Mouse (Mus musculus) adrenal gland (tissue): ENCODE data around the gene Tbc1d23.

ENCODE experiments used
- intact Hi-C: fragments of 180-260 bp; cut with DNase I; formaldehyde crosslinking; loops from one replicate; pipeline ENCODE4 v1.15.1; 2025

The Tbc1d23 gene

DNA sequence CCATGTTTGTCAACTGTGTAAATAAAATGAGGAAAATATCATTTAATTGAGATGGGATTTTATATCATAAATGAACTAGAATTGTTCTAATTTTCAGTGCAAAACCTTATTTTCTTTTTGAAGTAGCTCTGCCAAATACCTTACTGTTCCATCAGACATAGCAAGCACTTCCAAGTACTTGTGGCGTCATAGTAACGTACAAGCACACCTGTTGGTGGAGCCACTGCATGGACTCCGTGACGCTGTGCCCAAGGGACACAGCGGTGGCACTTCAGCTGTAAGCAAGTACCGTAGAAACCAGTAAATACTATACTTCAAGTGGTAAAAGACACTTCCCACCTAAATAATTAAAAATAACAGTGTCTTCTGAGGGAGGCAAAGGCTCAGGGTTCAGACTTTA, 10.9 kb downstream of the Tbc1d23 start:
- intact Hi-C loops: no loop called here

DNA sequence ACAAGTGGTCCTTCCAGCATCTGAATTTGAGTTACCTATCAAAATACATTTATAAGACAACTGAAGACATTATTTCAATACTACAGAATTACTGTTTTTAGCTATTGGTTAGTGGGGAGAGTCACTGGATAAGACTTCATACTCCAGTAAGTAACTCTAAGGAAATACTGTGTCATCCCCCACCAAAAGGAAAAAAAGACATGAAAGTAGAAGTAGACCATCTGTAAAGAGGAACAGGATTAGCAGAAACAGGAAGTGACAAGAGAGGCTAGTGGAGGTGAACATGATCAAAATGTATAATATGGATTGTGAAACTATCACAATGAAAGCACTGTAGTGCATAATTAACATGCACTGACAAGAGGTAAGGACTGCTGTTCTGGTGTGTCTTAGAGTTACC, 15.3 kb downstream of the Tbc1d23 start:
- intact Hi-C loops: no loop called here

DNA sequence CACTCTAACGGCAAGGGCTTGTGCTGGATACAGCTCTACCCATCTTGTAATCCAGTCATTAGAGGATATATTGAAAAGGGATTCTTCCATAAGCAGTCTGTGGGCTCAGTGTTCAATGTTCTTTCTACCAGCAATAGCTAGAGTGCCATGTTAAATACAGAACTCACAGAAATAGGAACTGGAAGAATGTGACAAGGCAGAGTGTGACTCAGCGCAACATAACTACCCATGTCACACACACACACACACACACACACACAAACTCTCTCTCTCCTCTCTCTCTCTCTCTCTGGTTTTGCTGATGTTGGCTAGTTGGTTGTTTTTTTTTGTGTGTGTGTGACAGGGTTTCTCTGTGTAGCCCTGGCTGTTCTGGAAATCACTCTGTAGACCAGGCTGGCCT, 20.3 kb downstream of the Tbc1d23 start:
- intact Hi-C loops: no loop called here

GRCm38 (mm10) chr16:57208342-57208741, 23.0 kb downstream of the Tbc1d23 start:
- intact Hi-C loops: no loop called here

GRCm38 (mm10) chr16:57197281-57197680, 34.0 kb downstream of the Tbc1d23 start:
- intact Hi-C loops: no loop called here

GRCm38 (mm10) chr16:57196590-57196989, 34.7 kb downstream of the Tbc1d23 start:
- intact Hi-C loops: no loop called here

DNA sequence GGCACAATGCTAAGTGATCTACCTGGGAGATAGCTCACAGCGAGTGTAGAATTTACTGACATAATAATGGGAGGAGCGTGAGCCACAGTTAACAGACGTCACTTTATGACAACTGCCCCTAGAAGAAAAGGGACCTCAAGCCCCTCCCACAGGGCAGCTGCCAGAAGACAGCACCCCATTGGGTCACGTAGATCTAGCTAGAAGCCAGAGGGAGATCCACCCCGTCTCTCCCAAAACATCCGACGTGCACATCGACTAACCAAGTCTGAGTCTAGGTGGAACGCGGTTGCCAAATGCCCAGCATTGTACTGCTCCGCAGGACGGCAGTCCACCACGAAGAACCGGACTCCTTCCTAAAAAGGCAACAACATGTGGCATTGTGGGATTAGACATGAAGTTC, 40.1 kb downstream of the Tbc1d23 start:
- intact Hi-C loops: no loop called here

DNA sequence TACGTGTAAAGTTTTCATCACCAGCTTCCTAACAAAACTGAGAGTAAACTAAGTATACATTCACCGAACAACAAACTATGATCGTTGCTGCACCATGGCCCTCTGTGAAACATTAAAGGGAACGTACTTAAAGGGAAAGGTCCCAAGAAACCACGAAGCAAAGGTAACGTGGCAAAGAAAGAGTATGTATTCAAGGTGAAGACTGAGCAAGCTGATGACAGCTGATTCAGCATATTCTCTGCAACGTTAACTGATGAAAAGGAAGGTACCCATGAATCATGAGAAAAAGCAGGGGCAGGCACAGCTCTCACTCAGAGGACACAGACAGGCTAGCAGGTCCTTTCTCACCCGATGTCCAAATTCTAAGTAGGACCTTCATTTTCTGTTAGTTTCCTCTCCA, 40.9 kb downstream of the Tbc1d23 start:
- intact Hi-C loops: no loop called here

GRCm38 (mm10) chr16:57189493-57189892, 41.8 kb downstream of the Tbc1d23 start:
- intact Hi-C loops: no loop called here

GRCm38 (mm10) chr16:57186618-57187017, 44.7 kb downstream of the Tbc1d23 start:
- intact Hi-C loops: no loop called here

DNA sequence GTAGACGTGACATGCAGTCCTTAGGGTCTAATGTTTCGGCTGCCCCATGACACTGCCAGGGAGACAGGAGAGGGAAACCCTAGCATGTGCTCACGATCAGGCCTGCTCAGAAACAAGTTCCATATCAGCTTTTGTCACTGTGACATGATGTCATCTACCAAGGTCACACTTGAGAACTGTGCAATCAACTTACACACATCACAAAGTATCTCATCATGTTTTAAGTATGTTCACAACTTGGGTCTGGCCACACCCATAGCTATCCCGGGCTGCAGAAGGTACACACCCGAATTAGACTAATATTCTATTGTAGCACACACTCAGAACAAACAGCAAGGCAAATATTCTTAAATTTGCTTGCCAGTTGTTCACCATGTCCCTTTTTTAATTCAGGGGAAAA, 49.3 kb downstream of the Tbc1d23 start:
- intact Hi-C loops: no loop called here

DNA sequence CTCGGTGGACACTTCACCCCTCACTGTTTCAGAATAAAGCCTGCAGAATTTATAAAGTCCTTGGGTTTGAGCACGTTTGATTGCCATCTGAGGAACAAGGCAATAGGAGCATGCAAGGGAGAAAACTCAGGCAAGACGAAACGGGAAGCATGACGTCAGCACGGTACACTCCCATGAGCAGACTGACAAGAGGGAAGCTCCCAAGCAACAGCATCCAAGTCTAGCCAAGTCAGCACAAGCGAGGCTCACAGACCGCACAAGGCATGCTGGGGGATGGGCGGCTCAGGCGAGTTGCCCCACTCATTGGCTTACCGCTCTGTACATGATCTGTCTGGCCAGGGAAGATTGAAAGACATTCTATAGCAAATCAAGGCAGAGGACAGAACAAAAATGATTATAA, 50.1 kb downstream of the Tbc1d23 start:
- intact Hi-C loops: no loop called here

DNA sequence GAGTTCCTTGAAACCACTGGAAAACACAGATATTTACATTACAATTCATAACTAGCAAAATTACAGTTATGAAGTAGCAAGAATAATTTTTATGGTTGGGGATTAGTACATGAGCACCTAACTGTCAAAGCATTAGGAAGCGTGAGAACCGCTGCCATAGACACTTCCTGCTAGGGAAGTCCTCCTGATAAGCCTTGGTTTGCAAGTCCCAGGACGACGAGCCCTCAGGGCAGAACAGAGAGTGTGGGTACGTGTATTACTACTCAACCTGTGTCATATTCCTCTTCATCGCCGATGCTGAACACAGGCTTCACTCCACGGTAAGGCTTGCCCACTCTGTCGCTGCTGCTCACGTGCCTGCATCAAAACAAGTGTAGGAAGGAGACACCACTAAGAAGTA, 53.6 kb downstream of the Tbc1d23 start:
- intact Hi-C loops: loop anchor here (10.0 kb wide), 2 partner anchors 403 to 463 kb away; partner anchors contain the start of gene Tfg

DNA sequence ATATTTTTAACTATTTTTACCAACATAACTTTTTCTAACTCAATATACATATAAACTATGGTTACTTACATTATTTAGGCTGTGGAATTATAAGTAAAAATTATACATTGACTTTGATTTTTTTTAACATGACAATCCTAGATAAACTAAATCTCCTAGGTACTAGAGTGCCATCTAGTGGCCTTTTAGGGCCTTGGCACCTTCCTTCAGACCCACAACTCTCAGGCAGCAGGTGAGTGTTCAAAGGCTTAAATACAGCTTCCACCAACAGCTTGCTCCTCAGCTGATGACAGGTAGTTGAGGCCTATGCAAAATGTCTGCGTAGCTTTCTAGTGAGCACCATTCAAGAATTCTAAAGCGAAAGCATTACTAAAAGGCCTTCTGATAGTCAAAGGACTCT, 54.0 kb downstream of the Tbc1d23 start:
- intact Hi-C loops: loop anchor here (10.0 kb wide), 2 partner anchors 402 to 462 kb away; partner anchors contain the start of gene Tfg

DNA sequence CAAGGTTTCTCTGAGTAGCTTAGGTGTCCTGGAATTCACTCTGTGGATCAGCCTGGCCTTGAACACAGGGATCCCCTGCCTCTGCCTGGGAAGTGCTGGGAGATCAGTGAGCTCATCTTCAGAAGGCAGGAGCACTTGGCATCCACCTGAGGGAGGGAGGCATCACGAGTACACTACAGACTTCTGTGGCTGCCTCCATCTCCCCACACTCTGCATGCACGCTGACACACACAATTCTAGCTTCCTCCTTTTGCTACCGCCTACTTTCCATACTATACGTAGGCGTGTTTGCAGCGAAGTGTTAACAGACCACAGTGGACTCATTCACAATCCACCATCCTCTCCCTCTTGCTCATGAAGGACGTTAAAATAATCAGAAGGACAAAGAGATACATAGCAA, 55.0 kb downstream of the Tbc1d23 start:
- intact Hi-C loops: loop anchor here (10.0 kb wide), 2 partner anchors 401 to 461 kb away; partner anchors contain the start of gene Tfg

DNA sequence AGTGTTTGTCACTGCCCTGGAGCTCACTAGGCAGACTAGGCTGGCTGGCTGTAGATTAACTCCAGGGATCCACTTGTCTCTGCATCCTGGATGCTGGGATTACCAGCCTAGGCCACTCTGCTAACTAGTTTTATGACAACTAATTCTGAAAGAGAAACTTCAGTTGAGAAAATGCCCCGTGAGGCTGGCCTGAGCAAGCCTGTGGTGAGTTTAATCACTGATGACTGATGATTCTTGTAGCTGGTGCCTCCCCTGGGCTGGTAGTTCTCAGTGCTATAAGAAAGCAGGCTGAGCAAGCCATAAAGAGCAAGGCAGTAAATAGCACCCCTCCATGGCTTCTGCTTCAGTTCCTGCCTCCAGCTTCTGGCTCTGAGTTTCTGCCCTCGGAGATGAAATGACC, 55.6 kb downstream of the Tbc1d23 start:
- intact Hi-C loops: loop anchor here (10.0 kb wide), 2 partner anchors 401 to 461 kb away; partner anchors contain the start of gene Tfg

- intact Hi-C loops: loop anchor here (10.0 kb wide), 2 partner anchors 400 to 460 kb away; partner anchors contain the start of gene Tfg
Observed at GRCm38 (mm10) chr16:57174480-57174879, 56.8 kb downstream of the Tbc1d23 start.

DNA sequence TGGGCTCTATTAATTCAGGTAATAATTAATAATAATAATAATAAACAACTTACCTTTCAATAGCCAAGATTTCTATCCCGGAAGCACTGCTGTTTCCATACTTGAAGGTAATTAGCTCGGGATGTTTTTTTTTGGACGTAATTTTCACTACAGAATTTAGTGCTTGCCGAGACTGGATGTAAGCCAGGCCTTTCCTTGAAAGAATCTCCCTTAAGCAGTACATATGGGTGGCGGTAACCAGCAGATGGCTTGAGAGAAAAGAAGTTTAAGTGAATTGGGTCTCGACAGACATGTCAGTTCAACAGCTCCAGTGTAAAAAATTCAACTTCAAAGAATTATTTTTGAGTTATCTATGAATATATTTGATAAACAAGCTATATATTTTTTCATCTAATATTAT, 59.7 kb downstream of the Tbc1d23 start:
- intact Hi-C loops: loop anchor here (10.0 kb wide), 2 partner anchors 397 to 457 kb away; partner anchors contain the start of gene Tfg

DNA sequence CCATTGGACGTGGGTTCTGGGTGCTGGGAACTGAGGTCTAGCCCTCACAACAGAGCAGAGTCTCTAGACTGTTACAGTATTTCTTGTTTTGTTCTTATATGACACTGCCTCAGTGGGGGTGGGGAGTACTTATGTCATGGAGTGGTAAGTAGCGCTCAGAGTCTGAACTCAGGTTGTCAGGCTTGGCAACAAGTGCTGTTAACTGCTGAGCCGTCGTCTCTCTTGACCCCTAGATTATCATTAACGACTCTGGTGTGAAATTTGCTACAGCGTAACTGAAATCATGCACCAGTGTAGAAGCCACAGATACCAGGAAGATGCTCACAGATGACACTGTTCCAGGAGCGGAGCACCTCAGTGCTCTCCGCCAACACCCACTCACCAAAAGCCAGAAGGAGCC, 60.1 kb downstream of the Tbc1d23 start:
- intact Hi-C loops: loop anchor here (10.0 kb wide), 2 partner anchors 396 to 456 kb away; partner anchors contain the start of gene Tfg

- intact Hi-C loops: loop anchor here (5.0 kb wide), 1 partner anchor 46 kb away; the partner anchor contains the start of gene Tomm70a
Observed at GRCm38 (mm10) chr16:57168236-57168635, 63.1 kb downstream of the Tbc1d23 start.

GRCm38 (mm10) chr16:57167514-57167912, 63.8 kb downstream of the Tbc1d23 start:
- intact Hi-C loops: loop anchor here (5.0 kb wide), 1 partner anchor 45 kb away; the partner anchor contains the start of gene Tomm70a

DNA sequence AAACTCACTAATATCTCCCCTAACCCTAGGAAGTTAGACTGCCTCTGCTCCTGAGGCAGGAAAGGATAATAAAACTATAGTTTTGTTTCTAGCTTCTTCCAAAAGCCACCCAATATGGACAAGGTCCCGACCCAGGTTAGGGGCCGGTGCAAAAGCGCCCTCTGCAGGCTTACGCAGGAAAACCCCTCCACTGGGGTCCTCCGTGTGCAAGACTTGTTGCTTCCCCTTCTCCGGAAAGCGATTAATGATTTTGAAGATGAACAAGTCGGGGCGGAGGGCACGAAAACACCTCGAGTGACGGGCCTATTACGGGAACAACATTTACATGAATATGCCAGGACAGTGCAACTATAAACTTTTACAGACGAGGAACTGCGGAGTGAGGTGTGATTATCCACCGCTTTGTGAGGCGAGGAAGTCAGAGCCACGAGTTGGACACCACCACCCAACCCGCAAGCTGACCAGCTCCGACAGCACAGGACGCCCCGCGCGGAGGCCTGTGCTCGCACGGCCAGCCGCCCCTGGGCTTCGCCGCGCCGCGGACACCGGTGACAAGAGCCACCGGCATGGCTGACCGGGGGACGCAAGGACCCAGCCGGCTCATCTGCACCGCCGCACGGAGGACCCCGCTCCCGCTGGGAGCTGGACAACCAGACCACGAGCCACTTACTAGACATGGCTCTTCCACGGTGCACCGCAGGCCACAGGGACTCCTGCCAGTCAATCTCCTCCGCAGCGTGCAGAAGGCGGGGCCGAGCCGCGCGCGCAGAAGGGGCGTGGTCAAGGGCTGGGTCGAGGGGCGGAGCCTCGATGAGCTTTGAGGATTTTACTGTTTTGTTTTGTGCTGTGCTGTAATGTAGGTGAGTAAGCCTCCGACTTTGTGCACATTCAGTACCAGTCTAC, 64.4 kb downstream of the Tbc1d23 start, which contains the start of gene Nit2:
Gene Nit2, minus strand, starts transcription at position 731 of the 903 bp plus-strand sequence.
- intact Hi-C loops: loop anchor here (5.0 kb wide), 1 partner anchor 45 kb away; the partner anchor contains the start of gene Tomm70a
